Comparison of ENCODE assay signal across 8 mouse cellular contexts in the genomic region with DNA sequence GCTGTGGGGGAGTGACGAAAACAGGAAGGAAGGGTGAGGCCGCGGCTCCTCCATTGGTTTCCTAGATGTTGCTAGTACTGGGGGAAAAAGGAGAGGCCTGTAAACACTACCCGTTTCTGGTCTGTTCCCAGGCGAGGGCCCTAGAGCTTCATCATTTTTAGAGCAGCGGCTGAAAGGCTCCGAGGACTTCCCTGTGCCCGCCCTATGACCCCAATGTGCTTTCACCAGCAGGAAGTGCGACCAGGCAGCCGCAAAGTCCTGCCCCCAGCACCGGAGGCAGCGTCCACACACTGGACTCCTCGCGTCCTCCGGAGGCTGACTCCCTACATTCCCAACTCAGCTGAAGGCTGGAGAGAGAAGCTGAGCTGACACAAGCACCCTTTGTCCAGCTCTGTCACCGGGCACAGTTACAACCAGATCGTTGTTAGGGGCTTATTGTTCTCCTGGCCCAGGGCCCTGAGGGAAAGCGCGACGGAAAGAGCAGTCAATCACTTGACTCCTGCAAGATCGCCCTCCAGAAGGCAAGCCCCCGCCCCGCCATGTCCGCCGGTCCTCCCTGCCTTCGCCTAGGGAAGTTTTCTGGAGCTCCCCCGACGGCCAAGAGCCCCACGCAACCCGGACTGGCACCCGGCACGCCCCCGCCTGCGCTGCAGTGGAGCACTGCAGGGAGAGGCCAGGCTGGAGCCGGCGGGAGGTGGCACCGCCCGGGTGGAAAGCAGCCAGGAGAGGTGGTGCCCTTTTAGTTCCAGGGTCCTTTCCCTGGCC. TPM values are rescaled to one million over a fixed set of nuclear protein-coding genes. Genes with fewer than 3 reads are reported as not detected.
DNase-seq lines count a peak whose midpoint lies in the region; ATAC-seq and TF ChIP-seq lines count a peak whose summit lies in the region.

No protein-coding gene starts in this region.

- peak overlapping the region; percentile 76 for H3K9ac ChIP-seq in heart, embryonic 16.5 days (ENCODE audit: low read length)

- no peaks in the 10 kb centered on the region; the same call in 1 of the 2 replicates for H3K27me3 ChIP-seq in heart, embryonic 16.5 days (ENCODE audit: control insufficient read depth, insufficient read depth, low read length)

- H3K79me2 ChIP-seq in macrophage (ENCODE audit: inconsistent target): no peaks in the 10 kb centered on the region

- WGBS in heart, embryonic 16.5 days: 4% methylated on average over 38 of the region's 38 CpGs
- 1% methylated on average over 38 of the region's 38 CpGs for WGBS in macrophage (ENCODE audit: missing documents)

- H3K4me3 ChIP-seq in embryonic fibroblast, embryonic 13.5 days (ENCODE audit: insufficient read depth, low read length): peak overlapping the region; percentile 52
- H3K4me3 ChIP-seq in heart, embryonic 16.5 days (ENCODE audit: low read length): peak overlapping the region; percentile 59
- peak overlapping the region; percentile 44 for H3K4me3 ChIP-seq in macrophage (ENCODE audit: inconsistent target)

- no peaks in the 10 kb centered on the region for H3K9me3 ChIP-seq in heart, embryonic 16.5 days (replicated peaks; ENCODE audit: control insufficient read depth, low read length)

- peaks cover 5% of the 10 kb centered on the region; the same call in 1 of the 2 replicates for H3K4me1 ChIP-seq in embryonic fibroblast, embryonic 13.5 days (ENCODE audit: control insufficient read depth, insufficient read depth, low read length)
- H3K4me1 ChIP-seq in heart, embryonic 16.5 days (ENCODE audit: control insufficient read depth, insufficient read depth, low read length): peaks cover 33% of the 10 kb centered on the region

- peak; percentile 74 for DNase-seq in urinary bladder, postnatal 14 days (ENCODE audit: low spot score)
- DNase-seq in urinary bladder, postnatal 10 days (ENCODE audit: low spot score): no peak
- DNase-seq in kidney, postnatal 25 days: peak; percentile 89 to 95
- DNase-seq in retina, embryonic 14.5 days (ENCODE audit: low spot score): peak; percentile 67
- DNase-seq in frontal cortex, postnatal 14 days (ENCODE audit: low spot score in 2 of 2): no peak

- peak overlapping the region; percentile 62 for H3K27ac ChIP-seq in embryonic fibroblast, embryonic 13.5 days (ENCODE audit: insufficient read depth, low read length)
- peak overlapping the region; percentile 90 for H3K27ac ChIP-seq in heart, embryonic 16.5 days (ENCODE audit: low read length)
- H3K27ac ChIP-seq in macrophage: peak overlapping the region; percentile 98

- no peak for TF ChIP-seq CTCF in embryonic fibroblast, embryonic 13.5 days (IDR thresholded peaks at IDR 0.05; ENCODE audit: borderline replicate concordance, insufficient read depth, low read length)

- peak overlapping the region; percentile 98 for H3K4me2 ChIP-seq in heart, embryonic 16.5 days (ENCODE audit: low read depth, low read length)

- peak; percentile 14; the same call in 1 of the 2 replicates for ATAC-seq in heart, embryonic 16.5 days (replicated peaks; ENCODE audit: extremely low read depth, insufficient read depth, low FRiP score)

- no peaks in the 10 kb centered on the region; the same call in 1 of the 2 replicates for H3K36me3 ChIP-seq in heart, embryonic 16.5 days (ENCODE audit: control insufficient read depth, insufficient read depth)
- peaks cover 5% of the 10 kb centered on the region; the same call in 1 of the 2 replicates for H3K36me3 ChIP-seq in macrophage (ENCODE audit: inconsistent target)

- peak; percentile 79 for TF ChIP-seq POLR2A in embryonic fibroblast, embryonic 13.5 days (IDR thresholded peaks at IDR 0.05; ENCODE audit: low read depth, low read length)

RNA-seq across cellular contexts. Expression of a gene that starts 2.3 kb away (rescaled TPM):
- polyA plus RNA-seq in embryonic fibroblast, embryonic 13.5 days (2011; ENCODE audit: insufficient read length, low read depth, missing spikeins): 0.30 and 0.39 TPM in 2 replicates
- polyA plus RNA-seq in heart, embryonic 16.5 days (2015; fragmentation: Nextera tagmentation; extraction: Ambion mirVana): 4.1 and 6.0 TPM in 2 replicates
- total RNA-seq in macrophage (2018; cell fraction: chromatin; rRNA removed): 10 to 100 TPM in 3 of 26 experiments, 1 to 10 TPM in 21, under 1 TPM in 2; 0.33 to 13.2 (median 2.9) TPM
- 1 to 10 TPM in 21 of 26 experiments, under 1 TPM in 5; 0.47 to 7.0 (median 2.4) TPM for total RNA-seq in macrophage (2018; cell fraction: cytosol; rRNA removed)
- 10 to 100 TPM in 3 of 26 experiments, 1 to 10 TPM in 20, under 1 TPM in 3; 0.82 to 13.0 (median 3.1) TPM for total RNA-seq in macrophage (2018; cell fraction: nucleus; rRNA removed)
- polyA plus RNA-seq in macrophage (2018): 3.2 to 4.9 TPM (median 4.8 TPM) in 3 replicates

RNA-seq across cellular contexts. Expression of a gene that starts 2.4 kb away (rescaled TPM):
- polyA plus RNA-seq in embryonic fibroblast, embryonic 13.5 days (2011; ENCODE audit: insufficient read length, low read depth, missing spikeins): 19.5 and 20.5 TPM in 2 replicates
- polyA plus RNA-seq in heart, embryonic 16.5 days (2015; fragmentation: Nextera tagmentation; extraction: Ambion mirVana): 28.4 and 30.8 TPM in 2 replicates
- 10 to 100 TPM in 24 of 26 experiments, 1 to 10 TPM in 2; 8.5 to 80.6 (median 27.5) TPM for total RNA-seq in macrophage (2018; cell fraction: chromatin; rRNA removed)
- 10 to 100 TPM in 14 of 26 experiments, 1 to 10 TPM in 12; 4.6 to 23.6 (median 10.7) TPM for total RNA-seq in macrophage (2018; cell fraction: cytosol; rRNA removed)
- 10 to 100 TPM in 20 of 26 experiments, 1 to 10 TPM in 6; 8.2 to 54.5 (median 17.3) TPM for total RNA-seq in macrophage (2018; cell fraction: nucleus; rRNA removed)
- 11.1 to 22.1 TPM (median 17.9 TPM) in 3 replicates for polyA plus RNA-seq in macrophage (2018)

RNA-seq across cellular contexts. Expression of a gene that starts 17.8 kb away (rescaled TPM):
- polyA plus RNA-seq in embryonic fibroblast, embryonic 13.5 days (2011; ENCODE audit: insufficient read length, low read depth, missing spikeins): not detected in 2 replicates
- 0.32 and 0.39 TPM in 2 replicates for polyA plus RNA-seq in heart, embryonic 16.5 days (2015; fragmentation: Nextera tagmentation; extraction: Ambion mirVana)
- total RNA-seq in macrophage (2018; cell fraction: chromatin; rRNA removed): not detected
- not detected for total RNA-seq in macrophage (2018; cell fraction: cytosol; rRNA removed)
- total RNA-seq in macrophage (2018; cell fraction: nucleus; rRNA removed): not detected
- polyA plus RNA-seq in macrophage (2018): not detected in 3 replicates

RNA-seq across cellular contexts. Expression of a gene that starts 29.9 kb away (rescaled TPM):
- polyA plus RNA-seq in embryonic fibroblast, embryonic 13.5 days (2011; ENCODE audit: insufficient read length, low read depth, missing spikeins): 0.49 TPM in 1 of 2 replicates, not detected in the other
- polyA plus RNA-seq in heart, embryonic 16.5 days (2015; fragmentation: Nextera tagmentation; extraction: Ambion mirVana): 0.92 and 2.4 TPM in 2 replicates
- total RNA-seq in macrophage (2018; cell fraction: chromatin; rRNA removed): 10 to 100 TPM in 20 of 26 experiments, 1 to 10 TPM in 6; 2.7 to 18.9 (median 12.5) TPM
- total RNA-seq in macrophage (2018; cell fraction: cytosol; rRNA removed): 1 to 10 TPM in 15 of 26 experiments, under 1 TPM in 11; 0.44 to 2.5 (median 1.1) TPM
- total RNA-seq in macrophage (2018; cell fraction: nucleus; rRNA removed): 10 to 100 TPM in 5 of 26 experiments, 1 to 10 TPM in 21; 1.1 to 15.8 (median 6.8) TPM
- polyA plus RNA-seq in macrophage (2018): 0.79 to 1.5 TPM (median 1.5 TPM) in 3 replicates

RNA-seq across cellular contexts. Expression of a gene that starts 29.9 kb away (rescaled TPM):
- 66.9 and 68.6 TPM in 2 replicates for polyA plus RNA-seq in embryonic fibroblast, embryonic 13.5 days (2011; ENCODE audit: insufficient read length, low read depth, missing spikeins)
- 111 and 133 TPM in 2 replicates for polyA plus RNA-seq in heart, embryonic 16.5 days (2015; fragmentation: Nextera tagmentation; extraction: Ambion mirVana)
- 10 to 100 TPM; 31.8 to 86.4 (median 54.3) TPM for total RNA-seq in macrophage (2018; cell fraction: chromatin; rRNA removed)
- 100 to 1,000 TPM; 120 to 182 (median 142) TPM for total RNA-seq in macrophage (2018; cell fraction: cytosol; rRNA removed)
- total RNA-seq in macrophage (2018; cell fraction: nucleus; rRNA removed): 100 to 1,000 TPM in 14 of 26 experiments, 10 to 100 TPM in 12; 59.2 to 135 (median 103) TPM
- polyA plus RNA-seq in macrophage (2018): 138 to 194 TPM (median 167 TPM) in 3 replicates

Comparison
In these comparisons a context has a peak if more than half of its experiments do, and no peak if none do; other contexts are left out.
1. DNase-seq: peak in urinary bladder, postnatal 14 days (single experiment), kidney, postnatal 25 days (2 of 2) and retina, embryonic 14.5 days (single experiment); none in urinary bladder, postnatal 10 days (single experiment) and frontal cortex, postnatal 14 days (0 of 2).
2. Peak in every context shown above with its lines, with median percentiles within 50 percentile points of each other: H3K27ac ChIP-seq and H3K4me3 ChIP-seq.